Mouse (Mus musculus): ENCODE results near the gene Ifna5.
"Not testable (repeated sequence)": the region's sequence is repeated elsewhere in the genome, so short reads cannot be mapped to it uniquely, and the experiment has no call there.

The Ifna5 gene

GRCm38 (mm10) chr4:88835225-88835624 lies at the start of gene Ifna5:
Gene Ifna5 (plus strand): TSS chr4:88835525.
- DNase-seq (ENCODE audit: low read depth, low spot score) = not testable (repeated sequence)

DNA sequence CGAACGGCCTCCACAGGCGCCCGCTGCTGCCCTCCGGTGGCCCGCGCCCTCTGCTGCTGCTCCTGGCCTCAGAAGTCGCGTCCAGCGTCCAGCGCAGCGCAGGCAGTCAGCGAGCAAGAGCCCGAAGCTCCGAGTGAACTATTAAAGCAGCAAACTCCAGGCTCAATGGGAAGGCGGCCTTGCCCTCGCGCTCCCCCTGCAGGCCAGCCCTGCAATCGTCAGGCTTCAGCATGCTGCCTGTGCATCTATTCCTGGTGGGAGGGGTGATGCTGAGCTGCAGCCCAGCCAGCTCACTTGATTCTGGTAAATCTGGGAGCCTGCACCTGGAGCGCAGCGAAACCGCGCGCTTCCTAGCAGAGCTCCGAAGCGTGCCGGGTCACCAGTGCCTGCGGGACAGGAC lies 46.9 kb upstream of the Ifna5 start, which contains the start of gene Gm13277:
TSS of gene Gm13277 (plus strand) at position 231 of the 400 bp plus-strand sequence.
- not testable (repeated sequence) for DNase-seq (ENCODE audit: low read depth, low spot score)

DNA sequence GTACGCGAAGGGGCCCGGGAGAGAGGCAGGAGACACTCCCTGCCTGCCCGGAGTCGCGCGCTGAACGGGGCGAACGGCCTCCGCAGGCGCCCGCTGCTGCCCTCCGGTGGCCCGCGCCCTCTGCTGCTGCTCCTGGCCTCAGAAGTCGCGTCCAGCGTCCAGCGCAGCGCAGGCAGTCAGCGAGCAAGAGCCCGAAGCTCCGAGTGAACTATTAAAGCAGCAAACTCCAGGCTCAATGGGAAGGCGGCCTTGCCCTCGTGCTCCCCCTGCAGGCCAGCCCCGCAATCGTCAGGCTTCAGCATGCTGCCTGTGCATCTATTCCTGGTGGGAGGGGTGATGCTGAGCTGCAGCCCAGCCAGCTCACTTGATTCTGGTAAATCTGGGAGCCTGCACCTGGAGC lies 44.1 kb upstream of the Ifna5 start, which contains the start of gene Gm13278:
TSS of gene Gm13278 (plus strand) at position 301 of the 400 bp plus-strand sequence.
- DNase-seq (ENCODE audit: low read depth, low spot score) = not testable (repeated sequence)

- not testable (repeated sequence) for DNase-seq (ENCODE audit: low read depth, low spot score)
Observed at GRCm38 (mm10) chr4:88793936-88794675, 41.2 kb upstream of the Ifna5 start, which contains the start of gene Gm13275. Gene Gm13275 (plus strand): TSS chr4:88794487.

DNA sequence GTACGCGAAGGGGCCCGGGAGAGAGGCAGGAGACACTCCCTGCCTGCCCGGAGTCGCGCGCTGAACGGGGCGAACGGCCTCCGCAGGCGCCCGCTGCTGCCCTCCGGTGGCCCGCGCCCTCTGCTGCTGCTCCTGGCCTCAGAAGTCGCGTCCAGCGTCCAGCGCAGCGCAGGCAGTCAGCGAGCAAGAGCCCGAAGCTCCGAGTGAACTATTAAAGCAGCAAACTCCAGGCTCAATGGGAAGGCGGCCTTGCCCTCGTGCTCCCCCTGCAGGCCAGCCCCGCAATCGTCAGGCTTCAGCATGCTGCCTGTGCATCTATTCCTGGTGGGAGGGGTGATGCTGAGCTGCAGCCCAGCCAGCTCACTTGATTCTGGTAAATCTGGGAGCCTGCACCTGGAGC lies 38.2 kb upstream of the Ifna5 start, which contains the start of gene Gm13279:
TSS of gene Gm13279 (plus strand) at position 301 of the 400 bp plus-strand sequence.
- not testable (repeated sequence) for DNase-seq (ENCODE audit: low read depth, low spot score)

DNA sequence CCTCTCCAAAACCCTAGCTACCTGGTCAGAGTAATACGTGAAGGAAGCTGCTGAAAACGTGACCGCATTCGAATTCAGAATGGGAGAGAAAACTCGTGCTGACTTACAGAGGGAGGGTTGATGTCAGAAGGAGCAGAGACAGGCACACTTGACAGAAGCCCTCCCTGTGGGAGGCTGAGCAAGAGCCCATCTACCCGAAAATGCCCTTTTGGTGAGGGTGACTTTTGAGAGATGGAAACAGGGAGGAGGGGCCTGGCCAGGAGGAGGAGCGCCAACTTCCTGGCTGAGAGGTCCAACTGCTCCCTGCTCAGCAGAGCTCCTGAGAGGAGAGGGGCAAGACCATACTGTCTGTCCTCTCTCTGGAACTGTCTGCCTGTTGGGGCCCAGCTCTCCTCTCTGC lies 36.0 kb upstream of the Ifna5 start, which contains the start of gene Gm13285:
TSS of gene Gm13285 (plus strand) at position 301 of the 400 bp plus-strand sequence.
- not testable (repeated sequence) for DNase-seq (ENCODE audit: low read depth, low spot score)

DNA sequence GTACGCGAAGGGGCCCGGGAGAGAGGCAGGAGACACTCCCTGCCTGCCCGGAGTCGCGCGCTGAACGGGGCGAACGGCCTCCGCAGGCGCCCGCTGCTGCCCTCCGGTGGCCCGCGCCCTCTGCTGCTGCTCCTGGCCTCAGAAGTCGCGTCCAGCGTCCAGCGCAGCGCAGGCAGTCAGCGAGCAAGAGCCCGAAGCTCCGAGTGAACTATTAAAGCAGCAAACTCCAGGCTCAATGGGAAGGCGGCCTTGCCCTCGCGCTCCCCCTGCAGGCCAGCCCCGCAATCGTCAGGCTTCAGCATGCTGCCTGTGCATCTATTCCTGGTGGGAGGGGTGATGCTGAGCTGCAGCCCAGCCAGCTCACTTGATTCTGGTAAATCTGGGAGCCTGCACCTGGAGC lies 32.4 kb upstream of the Ifna5 start, which contains the start of gene Gm13287:
TSS of gene Gm13287 (plus strand) at position 301 of the 400 bp plus-strand sequence.
- DNase-seq (ENCODE audit: low read depth, low spot score) = not testable (repeated sequence)

DNA sequence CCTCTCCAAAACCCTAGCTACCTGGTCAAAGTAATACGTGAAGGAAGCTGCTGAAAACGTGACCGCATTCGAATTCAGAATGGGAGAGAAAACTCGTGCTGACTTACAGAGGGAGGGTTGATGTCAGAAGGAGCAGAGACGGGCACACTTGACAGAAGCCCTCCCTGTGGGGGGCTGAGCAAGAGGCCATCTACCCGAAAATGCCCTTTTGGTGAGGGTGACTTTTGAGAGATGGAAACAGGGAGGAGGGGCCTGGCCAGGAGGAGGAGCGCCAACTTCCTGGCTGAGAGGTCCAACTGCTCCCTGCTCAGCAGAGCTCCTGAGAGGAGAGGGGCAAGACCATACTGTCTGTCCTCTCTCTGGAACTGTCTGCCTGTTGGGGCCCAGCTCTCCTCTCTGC lies 30.1 kb upstream of the Ifna5 start, which contains the start of gene Gm13288:
TSS of gene Gm13288 (plus strand) at position 301 of the 400 bp plus-strand sequence.
- DNase-seq (ENCODE audit: low read depth, low spot score) = not testable (repeated sequence)

GRCm38 (mm10) chr4:88805761-88806160 lies 29.6 kb upstream of the Ifna5 start:
- not testable (repeated sequence) for DNase-seq (ENCODE audit: low read depth, low spot score)

DNA sequence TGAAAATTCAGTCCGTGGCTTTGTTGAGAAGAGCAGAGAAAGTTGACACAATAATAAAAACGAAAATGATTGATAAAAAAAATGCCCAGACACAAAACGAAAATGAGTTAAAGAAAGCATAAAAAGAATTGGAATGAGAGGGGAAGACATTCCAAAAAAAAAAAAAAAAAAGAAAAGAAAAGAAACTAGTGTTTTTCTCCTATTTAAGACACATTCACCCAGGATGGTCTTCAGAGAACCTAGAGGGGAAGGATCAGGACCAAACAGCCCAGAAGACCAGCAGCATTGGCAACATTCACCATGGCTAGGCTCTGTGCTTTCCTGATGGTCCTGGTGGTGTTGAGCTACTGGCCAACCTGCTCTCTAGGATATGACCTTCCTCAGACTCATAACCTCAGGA lies 19.4 kb upstream of the Ifna5 start, which contains the start of gene Ifna7:
TSS of gene Ifna7 (plus strand) at position 301 of the 400 bp plus-strand sequence.
- DNase-seq (ENCODE audit: low read depth, low spot score) = no peak

DNA sequence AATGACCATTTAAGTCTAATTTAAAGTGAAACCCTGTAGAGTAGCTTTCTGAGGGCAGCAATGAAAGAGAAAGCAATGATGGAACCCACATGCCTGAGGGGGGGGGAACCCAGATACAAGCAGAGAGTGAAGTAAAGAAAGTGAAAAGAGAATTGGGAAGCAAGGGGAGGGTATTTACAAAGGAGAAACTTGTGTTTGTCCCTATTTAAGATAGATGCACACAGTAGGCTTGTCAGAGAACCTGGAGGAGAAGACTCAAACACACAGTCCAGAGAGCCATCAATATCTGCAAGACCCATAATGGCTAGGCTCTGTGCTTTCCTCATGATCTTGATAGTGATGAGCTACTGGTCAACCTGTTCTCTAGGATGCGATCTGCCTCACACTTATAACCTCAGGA lies 15.7 kb upstream of the Ifna5 start, which contains the start of gene Ifna11:
TSS of gene Ifna11 (plus strand) at position 301 of the 400 bp plus-strand sequence.
- DNase-seq (ENCODE audit: low read depth, low spot score) = no peak

GRCm38 (mm10) chr4:88822995-88823394 lies 12.3 kb upstream of the Ifna5 start:
- DNase-seq (ENCODE audit: low read depth, low spot score) = no peak

GRCm38 (mm10) chr4:88827116-88827515 lies 8.2 kb upstream of the Ifna5 start, which contains the start of gene Ifna6:
Gene Ifna6 (plus strand): TSS chr4:88827416.
- DNase-seq (ENCODE audit: low read depth, low spot score) = not testable (repeated sequence)

GRCm38 (mm10) chr4:88830523-88830922 lies 4.8 kb upstream of the Ifna5 start:
- peak; percentile 26 for DNase-seq (ENCODE audit: low read depth, low spot score)

DNA sequence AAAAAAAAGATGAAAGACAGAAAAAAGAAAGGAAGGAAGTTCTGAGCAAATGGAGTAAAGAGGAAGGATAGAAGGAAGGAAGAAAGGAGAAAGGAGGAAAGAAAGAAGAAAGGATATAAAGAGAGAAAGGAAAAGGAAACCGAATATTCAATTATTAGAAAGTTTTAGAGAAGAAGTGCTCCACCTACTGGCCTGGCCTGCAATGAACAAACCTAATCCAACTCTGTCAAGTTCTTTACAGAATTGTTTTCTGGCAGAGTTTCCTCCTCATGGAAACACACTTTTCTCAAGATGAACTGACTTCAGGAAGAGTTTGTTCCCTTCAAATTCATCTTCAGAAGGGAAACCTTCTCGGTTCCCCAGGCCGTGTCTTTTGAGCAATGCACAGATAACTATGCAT lies 3.5 kb downstream of the Ifna5 start:
- no peak for DNase-seq (ENCODE audit: low read depth, low spot score)

GRCm38 (mm10) chr4:88840058-88840457 lies 4.7 kb downstream of the Ifna5 start:
- DNase-seq (ENCODE audit: low read depth, low spot score) = no peak

DNA sequence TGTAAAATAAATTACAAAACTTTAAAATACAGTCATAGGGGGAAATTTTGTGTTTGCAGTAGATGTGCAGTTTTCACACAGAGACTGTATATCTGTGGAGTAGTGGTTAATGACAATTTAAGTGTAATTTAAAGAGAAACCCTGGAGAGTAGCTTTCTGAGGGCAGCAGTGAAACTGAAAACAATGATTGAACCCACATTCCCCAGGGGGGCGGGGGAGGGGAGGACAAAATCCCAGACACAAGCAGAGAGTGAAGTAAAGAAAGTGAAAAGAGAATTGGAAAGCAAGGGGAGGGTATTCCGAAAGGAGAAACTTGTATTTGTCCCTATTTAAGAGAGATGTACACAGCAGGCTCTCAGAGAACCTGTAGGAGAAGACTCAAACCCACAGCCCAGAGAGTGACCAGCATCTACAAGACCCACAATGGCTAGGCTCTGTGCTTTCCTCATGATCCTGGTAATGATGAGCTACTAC lies 6.2 kb downstream of the Ifna5 start, which contains the start of gene Ifna4:
TSS of gene Ifna4 (plus strand) at position 424 of the 474 bp plus-strand sequence.
- no peak for DNase-seq (ENCODE audit: low read depth, low spot score)

GRCm38 (mm10) chr4:88845334-88845733 lies 10.0 kb downstream of the Ifna5 start:
- DNase-seq (ENCODE audit: low read depth, low spot score) = no peak

DNA sequence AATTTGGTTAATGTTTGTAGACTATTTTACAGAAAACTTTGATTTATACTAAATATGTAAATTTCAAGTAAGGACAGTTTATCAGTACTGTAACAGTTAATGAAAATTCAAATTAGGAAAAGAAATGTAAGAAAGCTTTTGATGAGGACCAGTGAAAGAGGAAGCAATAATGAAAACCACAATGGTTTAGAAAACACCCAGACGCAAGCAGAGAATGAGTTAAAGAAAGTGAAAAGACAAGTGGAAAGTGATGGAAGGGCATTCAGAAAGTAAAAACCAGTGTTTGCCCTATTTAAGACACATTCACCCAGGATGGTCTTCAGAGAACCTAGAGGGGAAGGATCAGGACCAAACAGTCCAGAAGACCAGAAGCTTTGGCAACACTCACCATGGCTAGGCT lies 14.4 kb downstream of the Ifna5 start, which contains the start of gene Ifna1:
TSS of gene Ifna1 (plus strand) at position 390 of the 400 bp plus-strand sequence.
- DNase-seq (ENCODE audit: low read depth, low spot score) = no peak

- no peak for DNase-seq (ENCODE audit: low read depth, low spot score)
Observed at GRCm38 (mm10) chr4:88851026-88851763, 15.9 kb downstream of the Ifna5 start.

DNA sequence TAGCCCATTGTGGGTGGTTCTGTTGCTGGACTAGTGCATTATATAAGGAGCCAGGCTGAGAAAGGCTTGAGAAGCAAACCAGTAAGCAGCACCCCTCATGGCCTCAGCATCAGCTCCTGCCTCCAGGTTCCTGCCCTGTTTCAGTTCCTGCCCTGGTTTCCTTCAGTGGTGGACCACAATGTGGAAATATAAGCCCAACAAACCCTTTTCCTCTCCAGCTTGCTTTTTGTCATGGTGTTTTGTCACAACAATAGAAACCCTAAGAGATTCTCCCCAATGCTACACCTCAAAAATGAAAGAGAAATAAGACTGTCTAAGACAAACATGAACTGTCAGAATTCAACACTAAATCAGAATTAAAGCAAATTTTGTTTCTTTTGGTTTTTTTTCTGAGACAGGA lies 23.9 kb downstream of the Ifna5 start:
- DNase-seq (ENCODE audit: low read depth, low spot score) = no peak
